Mouse (Mus musculus) thymus, postnatal 25 days (tissue): ENCODE results near the gene Ppil4.
A peak's percentile ranks its signal among the peaks of the same experiment; 100 is the strongest.

Source experiments
- DNase-seq: peaks from one replicate; pipeline ENCODE4 v3.0.0; 2022

Ppil4 gene

GRCm38 (mm10) chr10:7825281-7825665, 32.6 kb downstream of the Ppil4 start:
- no peak for DNase-seq

- no peak for DNase-seq
Observed at GRCm38 (mm10) chr10:7826106-7826505, 33.4 kb downstream of the Ppil4 start.

GRCm38 (mm10) chr10:7832171-7832676, 39.5 kb downstream of the Ppil4 start, which contains the start of gene Zc3h12d:
Gene Zc3h12d (plus strand): TSS chr10:7832470.
- peak; percentile 79 for DNase-seq

- no peak for DNase-seq
Observed at GRCm38 (mm10) chr10:7833377-7834165, 40.9 kb downstream of the Ppil4 start.

- peak; percentile 60 for DNase-seq
Observed at GRCm38 (mm10) chr10:7834671-7835225, 42.1 kb downstream of the Ppil4 start.

GRCm38 (mm10) chr10:7836902-7837301, 44.2 kb downstream of the Ppil4 start:
- no peak for DNase-seq

GRCm38 (mm10) chr10:7837446-7837845, 44.8 kb downstream of the Ppil4 start:
- no peak for DNase-seq

GRCm38 (mm10) chr10:7838036-7838435, 45.3 kb downstream of the Ppil4 start:
- DNase-seq: no peak

- no peak for DNase-seq
Observed at GRCm38 (mm10) chr10:7838874-7839421, 46.3 kb downstream of the Ppil4 start.

- DNase-seq: peak; percentile 55
Observed at GRCm38 (mm10) chr10:7839551-7840352, 47.1 kb downstream of the Ppil4 start.

- no peak for DNase-seq
Observed at GRCm38 (mm10) chr10:7840353-7840733, 47.7 kb downstream of the Ppil4 start.

GRCm38 (mm10) chr10:7840785-7841184, 48.1 kb downstream of the Ppil4 start:
- peak; percentile 49 for DNase-seq

GRCm38 (mm10) chr10:7841571-7842080, 48.9 kb downstream of the Ppil4 start:
- DNase-seq: no peak

GRCm38 (mm10) chr10:7843181-7843580, 50.5 kb downstream of the Ppil4 start:
- no peak for DNase-seq

GRCm38 (mm10) chr10:7844161-7844560, 51.5 kb downstream of the Ppil4 start:
- DNase-seq: peak; percentile 69

GRCm38 (mm10) chr10:7845136-7845535, 52.4 kb downstream of the Ppil4 start:
- no peak for DNase-seq

GRCm38 (mm10) chr10:7845991-7846390, 53.3 kb downstream of the Ppil4 start:
- no peak for DNase-seq

GRCm38 (mm10) chr10:7847166-7847605, 54.5 kb downstream of the Ppil4 start:
- DNase-seq: no peak

- no peak for DNase-seq
Observed at GRCm38 (mm10) chr10:7851891-7852290, 59.2 kb downstream of the Ppil4 start.

GRCm38 (mm10) chr10:7860494-7860893, 67.8 kb downstream of the Ppil4 start:
- DNase-seq: no peak

- DNase-seq: no peak
Observed at GRCm38 (mm10) chr10:7861259-7861936, 68.7 kb downstream of the Ppil4 start.

- no peak for DNase-seq
Observed at GRCm38 (mm10) chr10:7861937-7862657, 69.4 kb downstream of the Ppil4 start.
